Mouse (Mus musculus) forebrain, embryonic 11.5 days (tissue): ENCODE results near the gene Olfr224. TPM values are rescaled to one million over a fixed set of nuclear protein-coding genes. Genes with fewer than 3 reads are reported as not detected.

Source experiments
- ATAC-seq: fragments of 200-750 bp; cut with Nextera tagmentation; replicated peaks from 2 replicates; pipeline ENCODE4 v1.8.0; 2017; ENCODE audit warnings: moderate TSS enrichment; ENCODE audit not compliant: low FRiP score
- DNase-seq: peaks from one replicate; pipeline ENCODE4 v3.0.0-alpha.2; 2017; ENCODE audit warnings: low spot score
- H3K27ac ChIP-seq: fragments of 300-500 bp; sonication (generic); 2 replicates; pipeline ENCODE4 v1.5.1; 2014; ENCODE audit warnings: low read depth, low read length
- H3K27me3 ChIP-seq: fragments of 300-500 bp; sonication (generic); 2 replicates; pipeline ENCODE4 v1.6.1; 2014; ENCODE audit warnings: mild to moderate bottlenecking, low read length, mixed read lengths; ENCODE audit not compliant: control insufficient read depth, insufficient read depth
- H3K36me3 ChIP-seq: fragments of 300-500 bp; sonication (generic); 2 replicates; pipeline ENCODE4 v1.6.1; 2014; ENCODE audit warnings: mild to moderate bottlenecking, low read length, moderate library complexity, mixed read lengths; ENCODE audit not compliant: control insufficient read depth, insufficient read depth
- H3K4me1 ChIP-seq: fragments of 300-500 bp; sonication (generic); replicated peaks from 2 replicates; pipeline ENCODE4 v1.6.1; 2014; ENCODE audit warnings: low read length, mixed read lengths; ENCODE audit not compliant: control insufficient read depth, insufficient read depth
- H3K4me2 ChIP-seq: fragments of 300-500 bp; sonication (generic); 2 replicates; pipeline ENCODE4 v1.6.1; 2014; ENCODE audit warnings: low read depth, mild to moderate bottlenecking, low read length, moderate library complexity, mixed read lengths; ENCODE audit not compliant: severe bottlenecking
- H3K4me3 ChIP-seq: fragments of 300-500 bp; sonication (generic); 2 replicates; pipeline ENCODE4 v1.5.1; 2014; ENCODE audit warnings: low read depth, low read length
- H3K9ac ChIP-seq: fragments of 300-500 bp; sonication (generic); 2 replicates; pipeline ENCODE4 v1.6.1; 2014; ENCODE audit warnings: low read length
- H3K9me3 ChIP-seq: fragments of 300-500 bp; sonication (generic); 2 replicates; pipeline ENCODE4 v1.6.1; 2016; ENCODE audit warnings: low read length, mixed read lengths; ENCODE audit not compliant: control insufficient read depth
- WGBS: fragments of 180-500 bp; shearing (Covaris S2); extraction: QIAGEN DNeasy Blood & Tissue Kit; methylation state at CpG from one replicate; pipeline ENCODE4 v1.1.7; 2014; 5-methylcytosine and 5-hydroxymethylcytosine counted together
- polyA plus RNA-seq: library from polyadenylated mRNA; unstranded; fragments of >200 nt; fragmentation: Nextera tagmentation; extraction: Ambion mirVana; gene quantifications from 2 replicates; pipeline ENCODE4 v1.2.1, GENCODE M21; 2014

Olfr224 gene
- not detected in 2 replicates for polyA plus RNA-seq

DNA sequence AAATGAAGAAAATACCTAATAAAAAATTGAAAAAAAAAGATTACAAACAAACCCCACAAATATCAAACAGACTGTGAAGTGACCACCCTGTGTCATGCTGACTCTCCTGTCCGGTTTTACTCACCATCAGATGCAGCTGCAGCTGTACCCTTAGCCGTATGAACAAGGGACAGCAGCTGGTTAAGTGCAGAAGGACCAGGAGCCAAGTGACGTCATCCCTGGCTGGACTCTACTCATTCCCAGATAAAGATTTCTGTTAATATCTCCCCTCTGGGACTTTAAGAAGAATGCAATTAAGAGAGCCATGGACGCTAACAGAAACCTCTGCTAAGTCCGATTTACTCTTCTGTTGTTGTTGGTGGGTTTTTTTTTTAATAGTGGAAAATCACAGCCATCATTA lies at the start of gene Olfr224:
Olfr224 (minus strand) TSS at position 149 of the 400 bp plus-strand sequence.
- Histone ChIP-seq H3K9ac (no peak within 1 kb of the TSS), H3K4me2 (no peak within 1 kb of the TSS), H3K4me1 (no peaks in the 10 kb centered on the region), H3K27ac (no peak within 1 kb of the TSS), H3K36me3 (no peaks in the 10 kb centered on the region), H3K4me3 (no peak within 1 kb of the TSS), H3K27me3 (no peaks in the 10 kb centered on the region), H3K9me3 (no peaks in the 10 kb centered on the region; the same call in 1 of the 2 replicates)
- WGBS, result 84% methylated on average over 5 of the region's 5 CpGs
- no peak for DNase-seq
- ATAC-seq, result no peak

DNA sequence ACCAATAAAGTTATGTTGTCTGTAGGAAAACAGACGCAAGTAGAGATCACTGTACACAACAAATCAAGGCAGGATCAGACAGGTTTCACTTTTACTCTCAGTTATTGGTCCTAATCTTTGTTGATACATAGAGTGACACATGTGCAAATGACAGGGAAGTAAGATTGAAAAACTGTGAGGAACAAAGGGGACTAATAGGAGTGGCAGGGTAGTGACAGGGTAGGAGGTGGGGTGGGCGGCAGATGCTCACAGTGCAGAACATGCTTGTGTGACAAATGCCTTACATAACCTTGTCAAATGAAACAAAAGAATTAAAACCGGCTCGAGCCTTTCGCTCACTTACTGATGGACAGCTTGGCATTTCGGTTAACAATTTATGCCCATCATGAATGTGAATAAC lies 48.4 kb upstream of the Olfr224 start:
- H3K9me3 ChIP-seq, result no peaks in the 10 kb centered on the region
- H3K4me3 ChIP-seq, result no peak overlapping the region
- DNase-seq, result no peak
- no peaks in the 10 kb centered on the region for H3K27me3 ChIP-seq
- no peak for ATAC-seq
- H3K4me2 ChIP-seq, result no peak overlapping the region
- 81% methylated on average over 6 of the region's 6 CpGs for WGBS
- no peak overlapping the region for H3K27ac ChIP-seq
- H3K4me1 ChIP-seq, result no peaks in the 10 kb centered on the region
- H3K9ac ChIP-seq, result no peak overlapping the region
- no peaks in the 10 kb centered on the region for H3K36me3 ChIP-seq

DNA sequence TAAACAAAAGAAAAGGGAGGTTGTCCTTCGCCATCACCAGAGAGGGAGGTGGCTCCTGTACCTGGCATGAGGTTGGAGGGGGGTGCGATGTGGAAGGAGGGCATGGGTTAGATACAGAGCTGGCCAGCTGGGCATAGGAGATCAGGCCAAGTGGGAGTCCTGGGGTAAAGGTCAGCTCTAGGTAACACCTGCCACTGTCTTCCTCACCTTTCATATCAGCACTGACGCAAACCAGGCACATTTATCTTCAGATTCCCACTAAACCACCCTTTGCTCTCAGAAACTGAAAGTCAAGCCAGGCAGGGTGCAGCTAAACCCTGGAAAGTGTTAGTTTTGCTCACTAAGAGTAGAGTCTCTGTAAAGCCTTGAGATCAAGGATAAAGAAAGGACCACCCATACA lies 48.0 kb upstream of the Olfr224 start:
- Histone ChIP-seq H3K4me2 (no peak overlapping the region), H3K27ac (no peak overlapping the region), H3K9ac (no peak overlapping the region), H3K4me3 (no peak overlapping the region), H3K27me3 (no peaks in the 10 kb centered on the region), H3K4me1 (no peaks in the 10 kb centered on the region), H3K36me3 (no peaks in the 10 kb centered on the region), H3K9me3 (no peaks in the 10 kb centered on the region)
- WGBS, result 71% methylated on average over 3 of the region's 3 CpGs
- no peak for DNase-seq
- ATAC-seq, result no peak

DNA sequence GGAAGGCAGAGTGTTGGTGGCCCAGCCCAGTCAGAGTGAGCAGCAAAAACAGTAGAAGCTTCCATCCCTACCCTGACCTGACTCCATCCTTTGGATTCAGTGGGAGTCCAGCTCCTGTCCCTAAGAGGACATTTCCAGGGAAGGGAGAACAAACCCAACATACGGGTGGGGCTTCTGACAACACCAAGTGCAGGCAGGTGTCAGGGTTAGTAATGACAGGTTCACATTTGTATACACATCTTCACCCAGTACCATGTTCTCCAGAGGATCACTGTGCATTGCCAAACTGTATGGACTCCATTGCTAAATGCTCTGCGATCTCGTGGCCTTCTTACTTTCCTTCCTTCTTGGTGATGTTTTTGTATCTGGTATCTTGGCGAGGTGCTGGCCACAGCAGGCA lies 45.6 kb upstream of the Olfr224 start, which contains the start of gene 2210407C18Rik:
2210407C18Rik (minus strand) TSS at position 101 of the 400 bp plus-strand sequence.
- no peak within 1 kb of the TSS for H3K4me3 ChIP-seq
- no peaks in the 10 kb centered on the region for H3K36me3 ChIP-seq
- H3K9ac ChIP-seq, result no peak within 1 kb of the TSS
- no peaks in the 10 kb centered on the region for H3K9me3 ChIP-seq
- H3K27ac ChIP-seq, result no peak within 1 kb of the TSS
- ATAC-seq (no peak), DNase-seq (no peak)
- no peaks in the 10 kb centered on the region for H3K27me3 ChIP-seq
- 89% methylated on average over 4 of the region's 4 CpGs for WGBS
- H3K4me2 ChIP-seq, result no peak within 1 kb of the TSS
- H3K4me1 ChIP-seq, result no peaks in the 10 kb centered on the region

DNA sequence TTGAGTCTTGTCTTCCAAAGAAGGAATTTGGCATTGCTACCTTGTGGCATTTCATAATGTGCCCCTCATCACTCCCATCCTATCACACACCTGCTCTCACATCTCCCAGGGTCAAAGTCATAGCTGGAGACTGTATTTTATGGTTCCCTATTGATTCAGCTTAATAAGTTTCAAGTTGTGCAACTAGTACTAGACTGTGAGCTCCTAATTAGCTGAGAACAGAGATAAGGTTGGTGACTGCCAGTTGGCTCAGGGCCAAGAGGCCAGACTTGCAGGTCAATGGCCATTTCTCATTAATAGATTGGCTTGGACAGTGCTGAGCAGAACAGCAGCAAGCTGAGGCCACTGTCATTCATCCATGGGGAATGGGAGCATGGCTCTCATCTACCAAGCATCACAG lies 44.2 kb upstream of the Olfr224 start:
- Histone ChIP-seq H3K9me3 (no peaks in the 10 kb centered on the region), H3K27me3 (no peaks in the 10 kb centered on the region), H3K4me1 (no peaks in the 10 kb centered on the region), H3K4me3 (no peak overlapping the region), H3K36me3 (no peaks in the 10 kb centered on the region), H3K9ac (no peak overlapping the region), H3K4me2 (no peak overlapping the region), H3K27ac (no peak overlapping the region)
- no peak for ATAC-seq
- DNase-seq, result no peak

DNA sequence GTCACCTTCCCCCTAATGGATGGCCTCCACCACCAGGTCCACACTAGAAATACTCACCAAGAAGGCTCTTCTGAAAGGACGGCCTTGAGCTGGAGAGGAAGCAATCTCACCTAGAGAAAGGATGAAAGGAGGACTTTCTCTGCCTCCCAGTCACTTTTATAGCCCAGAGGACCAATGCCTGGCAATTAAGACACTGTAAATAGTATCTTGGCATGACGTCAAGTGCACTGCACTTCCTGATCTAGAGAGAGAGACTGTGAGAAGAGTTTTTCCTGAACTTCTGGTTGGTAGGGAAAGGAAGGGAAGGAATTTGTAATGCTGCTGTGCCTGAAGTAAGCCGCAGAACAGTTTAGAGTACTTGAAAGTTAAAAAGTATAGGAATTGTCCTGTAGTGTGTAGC lies 43.0 kb upstream of the Olfr224 start:
- Histone ChIP-seq H3K4me3 (no peak overlapping the region), H3K9me3 (no peaks in the 10 kb centered on the region), H3K27me3 (no peaks in the 10 kb centered on the region), H3K27ac (no peak overlapping the region), H3K4me1 (no peaks in the 10 kb centered on the region), H3K9ac (no peak overlapping the region), H3K36me3 (no peaks in the 10 kb centered on the region), H3K4me2 (no peak overlapping the region)
- no peak for ATAC-seq
- 85% methylated on average over 3 of the region's 3 CpGs for WGBS
- DNase-seq, result no peak

DNA sequence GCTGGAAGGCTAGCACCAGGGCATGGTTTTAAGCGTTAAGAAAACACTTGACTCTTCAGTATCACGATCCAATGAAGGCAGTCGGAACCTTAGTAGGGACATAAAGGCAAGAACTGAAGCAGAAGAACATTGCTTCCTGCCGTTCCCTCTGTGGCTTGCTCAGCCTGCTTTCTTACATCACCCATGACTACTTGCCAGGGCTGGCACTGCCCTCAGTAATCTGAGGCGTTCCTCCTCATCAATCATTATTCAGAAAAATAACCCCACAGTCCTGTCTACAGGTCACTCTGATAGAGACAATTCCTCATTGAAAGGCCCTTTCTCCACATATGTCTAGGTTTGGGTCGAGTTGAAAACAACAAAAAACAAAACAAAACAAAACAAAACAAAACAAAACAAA lies 36.7 kb upstream of the Olfr224 start:
- DNase-seq, result no peak
- WGBS, result 87% methylated on average over 6 of the region's 6 CpGs
- H3K36me3 ChIP-seq, result no peaks in the 10 kb centered on the region
- H3K4me1 ChIP-seq, result no peaks in the 10 kb centered on the region
- no peak overlapping the region for H3K9ac ChIP-seq
- no peak overlapping the region for H3K27ac ChIP-seq
- no peak for ATAC-seq
- no peaks in the 10 kb centered on the region for H3K9me3 ChIP-seq
- H3K27me3 ChIP-seq, result no peaks in the 10 kb centered on the region
- no peak overlapping the region for H3K4me3 ChIP-seq
- no peak overlapping the region for H3K4me2 ChIP-seq

DNA sequence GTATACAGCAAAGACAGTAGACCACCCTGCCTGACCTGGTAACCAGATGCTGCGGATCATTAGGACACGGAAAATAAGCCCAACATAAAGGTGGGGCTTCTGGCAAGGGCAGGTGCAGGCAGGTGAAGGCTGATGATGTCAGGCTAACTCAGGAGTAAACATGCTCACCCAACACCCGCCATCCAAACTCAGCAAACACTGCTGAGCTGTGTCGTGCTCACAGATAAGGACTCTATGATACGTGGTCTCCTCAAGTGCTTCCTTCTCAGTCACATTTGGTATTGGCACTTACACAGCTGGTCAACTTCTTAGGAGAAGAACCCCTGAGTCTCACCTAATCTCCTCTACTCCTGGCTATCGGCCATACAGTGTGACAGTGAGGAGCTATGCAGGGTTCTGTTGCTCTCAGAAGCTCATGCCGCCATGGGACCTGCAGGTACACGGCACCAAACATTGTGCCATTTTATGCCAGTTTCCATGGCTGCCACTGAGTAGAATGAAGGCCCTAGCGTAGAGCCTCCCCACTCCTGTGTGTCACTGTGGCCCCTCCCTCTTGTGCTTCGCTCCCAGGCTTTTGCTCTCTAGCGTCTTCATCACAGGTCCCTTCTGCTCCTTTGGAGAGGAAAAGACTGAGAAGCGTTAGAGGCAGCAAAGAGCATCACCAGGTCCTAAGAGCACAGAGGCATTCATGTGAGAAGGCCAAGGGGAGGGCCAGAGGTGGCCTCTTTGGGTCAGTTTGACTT lies 36.0 kb upstream of the Olfr224 start:
- Histone ChIP-seq H3K4me1 (no peaks in the 10 kb centered on the region), H3K4me3 (no peak overlapping the region), H3K4me2 (no peak overlapping the region), H3K36me3 (no peaks in the 10 kb centered on the region), H3K9ac (no peak overlapping the region), H3K27me3 (no peaks in the 10 kb centered on the region), H3K27ac (no peak overlapping the region), H3K9me3 (no peaks in the 10 kb centered on the region)
- ATAC-seq (no peak), DNase-seq (no peak)
- WGBS, result 89% methylated on average over 12 of the region's 12 CpGs

DNA sequence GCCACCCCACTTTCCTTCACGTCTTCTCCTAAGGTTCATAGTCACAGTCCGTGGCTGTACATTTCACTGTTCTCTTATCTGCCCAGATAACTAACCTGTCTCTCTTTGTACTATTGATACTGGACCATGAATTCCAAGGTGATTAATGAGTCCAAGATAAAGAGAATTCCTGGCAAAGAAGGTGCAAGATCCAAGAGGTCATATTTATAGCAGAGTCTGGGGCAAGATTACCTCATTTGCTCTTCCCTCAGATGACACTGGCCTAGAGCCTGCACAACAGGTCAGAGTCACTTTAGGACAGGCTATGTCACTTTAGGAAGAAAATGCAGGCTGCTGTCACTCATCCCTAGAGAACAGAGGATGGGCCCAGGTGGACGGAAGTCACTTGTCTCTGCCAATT lies 34.9 kb upstream of the Olfr224 start:
- Histone ChIP-seq H3K4me1 (no peaks in the 10 kb centered on the region), H3K9ac (no peak overlapping the region), H3K9me3 (no peaks in the 10 kb centered on the region), H3K27ac (no peak overlapping the region), H3K4me2 (no peak overlapping the region), H3K36me3 (no peaks in the 10 kb centered on the region), H3K4me3 (no peak overlapping the region), H3K27me3 (no peaks in the 10 kb centered on the region)
- ATAC-seq (no peak), DNase-seq (no peak)
- WGBS, result 88% methylated on average over 3 of the region's 3 CpGs
